Mouse (Mus musculus) CH12.LX (cell line): ENCODE data around the gene Kdelr2. TPM values are rescaled to one million over a fixed set of nuclear protein-coding genes. Genes with fewer than 3 reads are reported as not detected.
A peak's percentile ranks its signal among the peaks of the same experiment; 100 is the strongest.

Experiments used
- DNase-seq: peaks from one replicate; pipeline ENCODE4 v3.0.0-alpha.2; 2013; ENCODE audit errors: extremely low read depth
- H3K27ac ChIP-seq: 2 replicates; pipeline ENCODE4 v1.5.1; 2012; ENCODE audit warnings: low read depth, mild to moderate bottlenecking, control low read depth, moderate library complexity; ENCODE audit not compliant: insufficient read depth
- H3K27me3 ChIP-seq: replicated peaks from 2 replicates; pipeline ENCODE3; 2012; ENCODE audit warnings: inconsistent platforms
- H3K36me3 ChIP-seq, 2 experiments: replicated peaks in 1 of 2; 2 replicates each; pipeline versions ENCODE3 to v1.6.1; 2012; ENCODE audit warnings: inconsistent platforms in 1 of 2, low read length in 1 of 2, mild to moderate bottlenecking in 1 of 2, mixed read lengths in 1 of 2, moderate library complexity in 1 of 2; ENCODE audit not compliant: control insufficient read depth in 1 of 2, insufficient read depth in 1 of 2
- H3K4me1 ChIP-seq, 2 experiments: 2 replicates each; pipeline ENCODE4 v1.6.1; 2012; ENCODE audit warnings: inconsistent platforms in 1 of 2, moderate library complexity in 1 of 2; ENCODE audit not compliant: insufficient read depth in 2 of 2, control insufficient read depth in 1 of 2
- H3K4me2 ChIP-seq: 2 replicates; pipeline ENCODE4 v1.6.1; 2012; ENCODE audit warnings: low read depth, mild to moderate bottlenecking, control low read depth; ENCODE audit not compliant: poor library complexity, insufficient read depth, severe bottlenecking
- H3K4me3 ChIP-seq, 3 experiments: fragments of 150-350 bp in 1 of 3; sonication (generic) in 1 of 3; replicated peaks in 1 of 3; 2 replicates each; pipeline versions ENCODE3 to v1.5.1; 2011 to 2012; ENCODE audit warnings: low read depth in 2 of 3, low read length in 2 of 3, mild to moderate bottlenecking in 2 of 3, moderate library complexity in 2 of 3, control low read depth in 1 of 3, improper control_type of control experiment in 1 of 3, inconsistent platforms in 1 of 3, mixed read lengths in 1 of 3; ENCODE audit not compliant: poor library complexity in 1 of 3
- H3K79me2 ChIP-seq: replicated peaks from 2 replicates; pipeline ENCODE4 v1.6.1; 2012; ENCODE audit warnings: mild to moderate bottlenecking, moderate library complexity; ENCODE audit not compliant: control insufficient read depth, poor library complexity, insufficient read depth, severe bottlenecking; ENCODE audit errors: extremely low read depth
- H3K9ac ChIP-seq: 2 replicates; pipeline ENCODE4 v1.6.1; 2012; ENCODE audit warnings: low read depth, mild to moderate bottlenecking, control low read depth, moderate library complexity; ENCODE audit not compliant: insufficient read depth
- H3K9me3 ChIP-seq: replicated peaks from 2 replicates; pipeline ENCODE3; 2012; ENCODE audit warnings: low read length, inconsistent platforms, mixed read lengths
- CHD1 ChIP-seq: IDR thresholded peaks from 2 replicates; pipeline ENCODE4 v1.6.1; 2012; ENCODE audit warnings: low read depth, low read length, improper control_type of control experiment, inconsistent platforms
- ELF1 ChIP-seq: IDR thresholded peaks from 2 replicates; pipeline ENCODE4 v1.6.1; 2014; ENCODE audit warnings: low read depth, mild to moderate bottlenecking, inconsistent platforms, low read length, improper control_type of control experiment
- GABPA ChIP-seq: IDR thresholded peaks from 2 replicates; pipeline ENCODE4 v1.6.1; 2012; ENCODE audit warnings: low read depth, low read length, improper control_type of control experiment, inconsistent platforms; ENCODE audit not compliant: insufficient replicate concordance
- HCFC1 ChIP-seq: IDR thresholded peaks from 2 replicates; pipeline ENCODE4 v1.6.1; 2012; ENCODE audit warnings: low read depth, mild to moderate bottlenecking, inconsistent platforms, low read length, improper control_type of control experiment
- IRF4 ChIP-seq: IDR thresholded peaks from 2 replicates; pipeline ENCODE4 v1.6.1; 2014; ENCODE audit warnings: low read depth, mild to moderate bottlenecking, inconsistent platforms, low read length, improper control_type of control experiment
- JUND ChIP-seq: conservative IDR thresholded peaks from 2 replicates; pipeline ENCODE4 v1.6.1; 2011; ENCODE audit warnings: low read depth, low read length, improper control_type of control experiment
- MAFK ChIP-seq: IDR thresholded peaks from 2 replicates; pipeline ENCODE4 v1.6.1; 2011; ENCODE audit warnings: low read length, improper control_type of control experiment; ENCODE audit not compliant: insufficient replicate concordance
- MAX ChIP-seq: IDR thresholded peaks from 2 replicates; pipeline ENCODE4 v1.6.1; 2011; ENCODE audit warnings: low read length, improper control_type of control experiment
- MEF2A ChIP-seq: IDR thresholded peaks from 2 replicates; pipeline ENCODE4 v1.6.1; 2014; ENCODE audit warnings: low read depth, mild to moderate bottlenecking, inconsistent platforms, low read length, improper control_type of control experiment, borderline replicate concordance
- NELFE ChIP-seq: IDR thresholded peaks from 2 replicates; pipeline ENCODE4 v1.6.1; 2011; ENCODE audit warnings: low read depth, low read length, improper control_type of control experiment
- POLR2A ChIP-seq: IDR thresholded peaks from 2 replicates; pipeline ENCODE4 v1.6.1; 2011; ENCODE audit warnings: low read depth, mild to moderate bottlenecking, improper control_type of control experiment, low read length
- RAD21 ChIP-seq: IDR thresholded peaks from 2 replicates; pipeline ENCODE4 v1.6.1; 2011; ENCODE audit warnings: low read depth, mild to moderate bottlenecking, low read length, improper control_type of control experiment, moderate library complexity
- SMC3 ChIP-seq: IDR thresholded peaks from 2 replicates; pipeline ENCODE4 v1.6.1; 2011; ENCODE audit warnings: low read depth, low read length, improper control_type of control experiment
- TBP ChIP-seq: conservative IDR thresholded peaks from 2 replicates; pipeline ENCODE4 v1.6.1; 2011; ENCODE audit warnings: low read depth, low read length, improper control_type of control experiment
- UBTF ChIP-seq: IDR thresholded peaks from 2 replicates; pipeline ENCODE4 v1.6.1; 2012; ENCODE audit warnings: low read depth, mild to moderate bottlenecking, inconsistent platforms, low read length, improper control_type of control experiment, moderate library complexity
- USF1 ChIP-seq: IDR thresholded peaks from 2 replicates; pipeline ENCODE4 v1.6.1; 2014; ENCODE audit warnings: low read depth, mild to moderate bottlenecking, inconsistent platforms, low read length, improper control_type of control experiment
- USF2 ChIP-seq: conservative IDR thresholded peaks from 2 replicates; pipeline ENCODE4 v1.6.1; 2011; ENCODE audit warnings: low read depth, low read length, improper control_type of control experiment
- ZC3H11A ChIP-seq: IDR thresholded peaks from 2 replicates; pipeline ENCODE4 v1.6.1; 2012; ENCODE audit warnings: low read depth, mild to moderate bottlenecking, inconsistent platforms, low read length, improper control_type of control experiment
- ZKSCAN1 ChIP-seq: IDR thresholded peaks from 2 replicates; pipeline ENCODE4 v1.6.1; 2012; ENCODE audit warnings: low read depth, inconsistent platforms, low read length, improper control_type of control experiment, borderline replicate concordance
- ZNF384 ChIP-seq: IDR thresholded peaks from 2 replicates; pipeline ENCODE4 v1.6.1; 2012; ENCODE audit warnings: low read depth, low read length, improper control_type of control experiment, inconsistent platforms
- dilution Hi-C: fragments of 300-500 bp; cut with MboI; formaldehyde crosslinking; loops from 2 replicates; pipeline ENCODE4 v1.14.3; 2020; ENCODE audit warnings: low sequenced_read_pairs; ENCODE audit not compliant: extremely low pct_unique_long_range_greater_than_20kb, extremely low pct_ligation_motif_present
- in situ Hi-C: fragments of 300-500 bp; cut with MboI; formaldehyde crosslinking; loops from 3 replicates; pipeline ENCODE4 v1.14.3; 2019; ENCODE audit warnings: low sequenced_read_pairs, low pct_ligation_motif_present, low pct_unique_long_range_greater_than_20kb, mixed read lengths
- polyA plus RNA-seq: library from polyadenylated mRNA; unstranded; fragments of >175 nt; gene quantifications from 2 replicates; pipeline ENCODE4 v1.2.1, GENCODE M21; 2012; ENCODE audit warnings: low read depth; ENCODE audit not compliant: insufficient read length
- total RNA-seq, 2 experiments: library from RNA; depleted of rRNA; stranded (reverse); fragments of 300-350 nt in 1 of 2; fragments of >200 nt in 1 of 2; gene quantifications; 2 replicates each; pipeline ENCODE4 v1.2.3; 2012 to 2014

Kdelr2 gene
- total and polyA plus RNA-seq, 3 experiments: 75.7 to 117 (median 77.7) TPM

DNA sequence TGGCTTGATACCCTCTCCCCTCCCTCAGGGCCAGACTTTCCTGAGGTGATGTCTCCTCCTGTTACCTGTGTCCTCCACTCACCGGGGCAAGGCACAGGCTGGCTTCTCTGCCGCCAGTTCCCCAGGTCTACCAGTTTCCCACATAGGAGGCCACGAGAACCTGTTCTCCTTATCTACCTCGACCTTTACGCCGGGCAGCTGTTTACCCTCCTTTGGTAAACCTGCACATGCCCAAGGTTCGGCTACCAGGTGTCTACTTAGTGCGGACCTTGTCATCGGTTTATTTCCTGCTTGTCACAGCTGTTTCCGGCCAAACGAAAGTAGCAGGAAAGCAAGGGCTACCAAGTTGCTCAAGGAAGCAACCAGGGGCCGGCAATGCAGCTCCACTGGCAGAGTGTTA, 3.1 kb upstream of the Kdelr2 start:
- H3K79me2 ChIP-seq: peaks cover 32% of the 10 kb centered on the region
- H3K4me3 ChIP-seq: no peak overlapping the region
- H3K27ac ChIP-seq: no peak overlapping the region
- H3K27me3 ChIP-seq: no peaks in the 10 kb centered on the region
- no peak overlapping the region for H3K9ac ChIP-seq
- no peak for TF ChIP-seq JUND
- no peak for TF ChIP-seq TBP
- TF ChIP-seq ZNF384: no peak
- TF ChIP-seq POLR2A: no peak
- TF ChIP-seq UBTF: no peak
- no peak for TF ChIP-seq MAFK
- TF ChIP-seq SMC3: no peak
- no peak for TF ChIP-seq RAD21
- no peak for TF ChIP-seq ZKSCAN1
- no peak for TF ChIP-seq HCFC1
- TF ChIP-seq MEF2A: no peak
- TF ChIP-seq ZC3H11A: no peak
- TF ChIP-seq USF2: no peak
- no peak for TF ChIP-seq GABPA
- TF ChIP-seq MAX: no peak
- TF ChIP-seq NELFE: no peak
- no peak for TF ChIP-seq IRF4
- TF ChIP-seq ELF1: no peak
- no peak for TF ChIP-seq USF1
- TF ChIP-seq CHD1: no peak
- H3K4me1 ChIP-seq: peaks cover 15 to 27% of the 10 kb centered on the region in 2 experiments
- no peak for DNase-seq
- no peak overlapping the region for H3K4me2 ChIP-seq
- no peaks in the 10 kb centered on the region for H3K9me3 ChIP-seq
- peaks cover 16 to 50% of the 10 kb centered on the region in 2 experiments for H3K36me3 ChIP-seq
- in situ Hi-C loops (no loop called here), dilution Hi-C loops (no loop called here)

DNA sequence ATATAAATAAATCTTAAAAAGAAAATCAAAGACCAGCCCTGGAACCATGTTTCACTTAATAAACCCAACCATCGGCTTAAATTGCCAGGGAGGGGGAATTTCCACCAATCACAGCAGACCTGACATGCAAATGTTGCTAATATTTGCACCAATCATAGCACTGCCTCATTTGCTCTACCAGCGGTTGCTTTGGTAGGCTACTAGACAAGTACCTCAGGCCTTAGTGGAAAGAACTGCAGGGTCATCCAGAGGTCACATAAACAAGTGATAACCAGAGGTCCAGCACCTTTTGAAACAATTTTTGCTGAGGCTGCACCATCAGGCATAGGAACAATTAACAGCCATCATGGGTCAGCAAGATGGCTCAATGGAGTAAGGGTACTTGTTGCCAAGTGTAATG, 2.1 kb upstream of the Kdelr2 start:
- Histone ChIP-seq H3K9me3 (no peaks in the 10 kb centered on the region), H3K27me3 (no peaks in the 10 kb centered on the region), H3K4me1 (peaks cover 15 to 37% of the 10 kb centered on the region in 2 experiments), H3K4me2 (peak overlapping the region; percentile 67; the same call in 1 of the 2 replicates), H3K9ac (no peak overlapping the region), H3K36me3 (peaks cover 16 to 51% of the 10 kb centered on the region in 2 experiments), H3K4me3 (no peak overlapping the region), H3K79me2 (peaks cover 42% of the 10 kb centered on the region), H3K27ac (no peak overlapping the region)
- dilution Hi-C loops: no loop called here
- DNase-seq: peak; percentile 70
- in situ Hi-C loops: no loop called here
- TF ChIP-seq TBP (0 out of 2 replicates have a peak, but pooled peaks have one; percentile 20), ELF1 (no peak), MAFK (peak; percentile 42; the same call in 1 of the 2 replicates)
